Mouse (Mus musculus): Measurements from ENCODE around the gene Omp. TPM values are rescaled to one million over a fixed set of nuclear protein-coding genes. Genes with fewer than 3 reads are reported as not detected.

Omp gene
- total and polyA plus RNA-seq, 3 experiments: 0.08 TPM; not detected in 2

- no peak overlapping the region for H3K27ac ChIP-seq (ENCODE audit: insufficient read depth, low read depth)
- H3K27me3 ChIP-seq (replicated peaks): peaks cover 15% of the 10 kb centered on the region
- H3K79me2 ChIP-seq (replicated peaks; ENCODE audit: control insufficient read depth, extremely low read depth, insufficient read depth, poor library complexity, severe bottlenecking): no peaks in the 10 kb centered on the region
- dilution Hi-C loops (cut with MboI; ENCODE audit: extremely low pct_ligation_motif_present, extremely low pct_unique_long_range_greater_than_20kb, low sequenced_read_pairs): no loop called here
- H3K9me3 ChIP-seq (replicated peaks; ENCODE audit: low read length): no peaks in the 10 kb centered on the region
- no peaks in the 10 kb centered on the region for H3K36me3 ChIP-seq (replicated peaks in 1 of 2; ENCODE audit: control insufficient read depth in 1 of 2, insufficient read depth in 1 of 2, low read length in 1 of 2)
- no peak overlapping the region for H3K4me3 ChIP-seq (replicated peaks in 1 of 3; ENCODE audit: low read depth in 2 of 3, low read length in 2 of 3, poor library complexity in 1 of 3)
- no peak overlapping the region for H3K9ac ChIP-seq (ENCODE audit: insufficient read depth, low read depth)
- DNase-seq (ENCODE audit: extremely low read depth): no peak
- no peak overlapping the region for H3K4me2 ChIP-seq (ENCODE audit: insufficient read depth, low read depth, poor library complexity, severe bottlenecking)
- in situ Hi-C loops (cut with MboI; ENCODE audit: low pct_ligation_motif_present, low pct_unique_long_range_greater_than_20kb, low sequenced_read_pairs): no loop called here
- peaks cover 9 to 10% of the 10 kb centered on the region in 2 experiments for H3K4me1 ChIP-seq (ENCODE audit: control insufficient read depth in 1 of 2, insufficient read depth in 2 of 2)
- TF ChIP-seq ETS1 (conservative IDR thresholded peaks at IDR 0.05; ENCODE audit: low read depth, low read length): no peak
- no peak for TF ChIP-seq ZC3H11A (IDR thresholded peaks at IDR 0.05; ENCODE audit: low read depth, low read length)
- TF ChIP-seq POLR2A (IDR thresholded peaks at IDR 0.05; ENCODE audit: low read depth, low read length): no peak
These were observed 2.5 kb upstream of the Omp start for GRCm38 (mm10) chr7:98147766-98148165.

- no peak overlapping the region for H3K4me3 ChIP-seq (replicated peaks in 1 of 3; ENCODE audit: low read depth in 2 of 3, low read length in 2 of 3, poor library complexity in 1 of 3)
- no peak overlapping the region for H3K27ac ChIP-seq (ENCODE audit: insufficient read depth, low read depth)
- H3K4me2 ChIP-seq (ENCODE audit: insufficient read depth, low read depth, poor library complexity, severe bottlenecking): no peak overlapping the region
- no peaks in the 10 kb centered on the region for H3K79me2 ChIP-seq (replicated peaks; ENCODE audit: control insufficient read depth, extremely low read depth, insufficient read depth, poor library complexity, severe bottlenecking)
- peaks cover 15% of the 10 kb centered on the region for H3K27me3 ChIP-seq (replicated peaks)
- no peaks in the 10 kb centered on the region for H3K9me3 ChIP-seq (replicated peaks; ENCODE audit: low read length)
- dilution Hi-C loops (cut with MboI; ENCODE audit: extremely low pct_ligation_motif_present, extremely low pct_unique_long_range_greater_than_20kb, low sequenced_read_pairs): no loop called here
- no peak for TF ChIP-seq MAX (IDR thresholded peaks at IDR 0.05; ENCODE audit: low read length)
- peak; percentile 43; the same call in 1 of the 2 replicates for TF ChIP-seq BHLHE40 (IDR thresholded peaks at IDR 0.05; ENCODE audit: low read depth, low read length)
- TF ChIP-seq SMC3 (IDR thresholded peaks at IDR 0.05; ENCODE audit: low read depth, low read length): no peak
- no peak for TF ChIP-seq USF1 (IDR thresholded peaks at IDR 0.05; ENCODE audit: low read depth, low read length)
- H3K4me1 ChIP-seq (ENCODE audit: control insufficient read depth in 1 of 2, insufficient read depth in 2 of 2): peaks cover 2 to 9% of the 10 kb centered on the region in 2 experiments
- no peak overlapping the region for H3K9ac ChIP-seq (ENCODE audit: insufficient read depth, low read depth)
- no peak for DNase-seq (ENCODE audit: extremely low read depth)
- no peaks in the 10 kb centered on the region for H3K36me3 ChIP-seq (replicated peaks in 1 of 2; ENCODE audit: control insufficient read depth in 1 of 2, insufficient read depth in 1 of 2, low read length in 1 of 2)
- in situ Hi-C loops (cut with MboI; ENCODE audit: low pct_ligation_motif_present, low pct_unique_long_range_greater_than_20kb, low sequenced_read_pairs): no loop called here
These were observed 1.1 kb upstream of the Omp start for GRCm38 (mm10) chr7:98146447-98146845.

- Histone ChIP-seq H3K9me3 (replicated peaks; ENCODE audit: low read length) (no peaks in the 10 kb centered on the region), H3K4me1 (ENCODE audit: control insufficient read depth in 1 of 2, insufficient read depth in 2 of 2) (peaks cover 5 to 9% of the 10 kb centered on the region in 2 experiments), H3K4me3 (replicated peaks in 1 of 3; ENCODE audit: low read depth in 2 of 3, low read length in 2 of 3, poor library complexity in 1 of 3) (no peak overlapping the region), H3K27ac (ENCODE audit: insufficient read depth, low read depth) (no peak overlapping the region), H3K27me3 (replicated peaks) (peaks cover 15% of the 10 kb centered on the region), H3K79me2 (replicated peaks; ENCODE audit: control insufficient read depth, extremely low read depth, insufficient read depth, poor library complexity, severe bottlenecking) (no peaks in the 10 kb centered on the region), H3K9ac (ENCODE audit: insufficient read depth, low read depth) (no peak overlapping the region), H3K4me2 (ENCODE audit: insufficient read depth, low read depth, poor library complexity, severe bottlenecking) (no peak overlapping the region), H3K36me3 (replicated peaks in 1 of 2; ENCODE audit: control insufficient read depth in 1 of 2, insufficient read depth in 1 of 2, low read length in 1 of 2) (no peaks in the 10 kb centered on the region)
- in situ Hi-C loops (cut with MboI; ENCODE audit: low pct_ligation_motif_present, low pct_unique_long_range_greater_than_20kb, low sequenced_read_pairs): no loop called here
- TF ChIP-seq POLR2AphosphoS2 (IDR thresholded peaks at IDR 0.05; ENCODE audit: low read depth, low read length) (no peak), NRF1 (IDR thresholded peaks at IDR 0.05; ENCODE audit: low read depth, low read length) (no peak), RAD21 (IDR thresholded peaks at IDR 0.05; ENCODE audit: low read depth, low read length) (no peak), MXI1 (IDR thresholded peaks at IDR 0.05; ENCODE audit: low read depth, low read length) (no peak), POLR2A (IDR thresholded peaks at IDR 0.05; ENCODE audit: low read depth, low read length) (no peak), TBP (conservative IDR thresholded peaks at IDR 0.05; ENCODE audit: low read depth, low read length) (no peak), ZC3H11A (IDR thresholded peaks at IDR 0.05; ENCODE audit: low read depth, low read length) (no peak), CHD2 (IDR thresholded peaks at IDR 0.05; ENCODE audit: low read length) (no peak), JUN (IDR thresholded peaks at IDR 0.05; ENCODE audit: insufficient read depth, low read depth, low read length) (no peak), MAZ (IDR thresholded peaks at IDR 0.05; ENCODE audit: low read depth, low read length) (no peak), IRF4 (IDR thresholded peaks at IDR 0.05; ENCODE audit: low read depth, low read length) (no peak), RCOR1 (conservative IDR thresholded peaks at IDR 0.05; ENCODE audit: low read depth, low read length) (no peak), E2F4 (IDR thresholded peaks at IDR 0.05; ENCODE audit: insufficient replicate concordance, low read depth, low read length) (no peak), ZNF384 (IDR thresholded peaks at IDR 0.05; ENCODE audit: low read depth, low read length) (no peak), ELF1 (IDR thresholded peaks at IDR 0.05; ENCODE audit: low read depth, low read length) (no peak), SMC3 (IDR thresholded peaks at IDR 0.05; ENCODE audit: low read depth, low read length) (no peak), USF1 (IDR thresholded peaks at IDR 0.05; ENCODE audit: low read depth, low read length) (no peak)
- DNase-seq (ENCODE audit: extremely low read depth): no peak
- dilution Hi-C loops (cut with MboI; ENCODE audit: extremely low pct_ligation_motif_present, extremely low pct_unique_long_range_greater_than_20kb, low sequenced_read_pairs): no loop called here
These were observed 642 bp upstream of the Omp start for GRCm38 (mm10) chr7:98145842-98146446.
